Mouse (Mus musculus) liver, adult 2 months (tissue): Measurements from ENCODE around the gene Ccdc162. TPM values are rescaled to one million over a fixed set of nuclear protein-coding genes. Genes with fewer than 3 reads are reported as not detected.

ENCODE experiments used
- DNase-seq: peaks from one replicate; pipeline ENCODE4 v3.0.0-alpha.2; 2011; ENCODE audit warnings: low read depth, low spot score; ENCODE audit errors: extremely low read depth
- H3K27ac ChIP-seq: fragments of 200-500 bp; replicated peaks from 2 replicates; pipeline ENCODE4 v1.5.1; 2012; ENCODE audit warnings: low read depth, mild to moderate bottlenecking, control low read depth, inconsistent platforms, low read length; ENCODE audit not compliant: insufficient read depth
- H3K27me3 ChIP-seq: fragments of 200-500 bp; 2 replicates; pipeline ENCODE4 v1.6.1; 2012; ENCODE audit warnings: mild to moderate bottlenecking, moderate library complexity, low read length, inconsistent platforms; ENCODE audit not compliant: control insufficient read depth, insufficient read depth
- H3K36me3 ChIP-seq: fragments of 200-500 bp; 2 replicates; pipeline ENCODE4 v1.6.1; 2012; ENCODE audit warnings: low read length, inconsistent platforms; ENCODE audit not compliant: control insufficient read depth, insufficient read depth
- H3K4me1 ChIP-seq: fragments of 200-500 bp; 2 replicates; pipeline ENCODE4 v1.6.1; 2011; ENCODE audit warnings: low read length; ENCODE audit not compliant: control insufficient read depth, insufficient read depth
- H3K4me3 ChIP-seq: fragments of 200-500 bp; 2 replicates; pipeline ENCODE4 v1.5.1; 2011; ENCODE audit warnings: low read depth, mild to moderate bottlenecking, control low read depth, low read length, moderate library complexity; ENCODE audit not compliant: insufficient read depth
- H3K79me2 ChIP-seq: fragments of 200-500 bp; 2 replicates; pipeline ENCODE4 v1.6.1; 2012; ENCODE audit warnings: inconsistent platforms, mild to moderate bottlenecking, low read length, moderate library complexity; ENCODE audit not compliant: control insufficient read depth, insufficient read depth
- H3K9ac ChIP-seq: fragments of 200-500 bp; 2 replicates; pipeline ENCODE4 v1.6.1; 2012; ENCODE audit warnings: low read depth, mild to moderate bottlenecking, control low read depth, inconsistent platforms, low read length
- CTCF ChIP-seq: fragments of 200-500 bp; IDR thresholded peaks from 2 replicates; pipeline ENCODE4 v1.5.1; 2011; ENCODE audit warnings: low read depth, low read length, control low read depth
- POLR2A ChIP-seq: fragments of 200-500 bp; IDR thresholded peaks from 2 replicates; pipeline ENCODE4 v1.6.1; 2011; ENCODE audit warnings: low read length, control low read depth; ENCODE audit not compliant: insufficient read depth; ENCODE audit errors: extremely low read depth
- WGBS: fragments of 180-500 bp; shearing (Covaris S2); methylation state at CpG from one replicate; pipeline ENCODE4 v1.1.7; 2018; 5-methylcytosine and 5-hydroxymethylcytosine counted together
- polyA plus RNA-seq: library from polyadenylated mRNA; depleted of rRNA; stranded (reverse); fragments of >200 nt; gene quantifications from 2 replicates; pipeline ENCODE4 v1.2.3, GENCODE M21; 2012; rRNA removed
- total RNA-seq: library from RNA; depleted of rRNA; stranded (reverse); fragments of >200 nt; gene quantifications from 2 replicates; pipeline ENCODE4 v1.2.3, GENCODE M21; 2014; rRNA removed

Ccdc162 gene
- total and polyA plus RNA-seq, 2 experiments, result 6.0 to 10.3 TPM

DNA sequence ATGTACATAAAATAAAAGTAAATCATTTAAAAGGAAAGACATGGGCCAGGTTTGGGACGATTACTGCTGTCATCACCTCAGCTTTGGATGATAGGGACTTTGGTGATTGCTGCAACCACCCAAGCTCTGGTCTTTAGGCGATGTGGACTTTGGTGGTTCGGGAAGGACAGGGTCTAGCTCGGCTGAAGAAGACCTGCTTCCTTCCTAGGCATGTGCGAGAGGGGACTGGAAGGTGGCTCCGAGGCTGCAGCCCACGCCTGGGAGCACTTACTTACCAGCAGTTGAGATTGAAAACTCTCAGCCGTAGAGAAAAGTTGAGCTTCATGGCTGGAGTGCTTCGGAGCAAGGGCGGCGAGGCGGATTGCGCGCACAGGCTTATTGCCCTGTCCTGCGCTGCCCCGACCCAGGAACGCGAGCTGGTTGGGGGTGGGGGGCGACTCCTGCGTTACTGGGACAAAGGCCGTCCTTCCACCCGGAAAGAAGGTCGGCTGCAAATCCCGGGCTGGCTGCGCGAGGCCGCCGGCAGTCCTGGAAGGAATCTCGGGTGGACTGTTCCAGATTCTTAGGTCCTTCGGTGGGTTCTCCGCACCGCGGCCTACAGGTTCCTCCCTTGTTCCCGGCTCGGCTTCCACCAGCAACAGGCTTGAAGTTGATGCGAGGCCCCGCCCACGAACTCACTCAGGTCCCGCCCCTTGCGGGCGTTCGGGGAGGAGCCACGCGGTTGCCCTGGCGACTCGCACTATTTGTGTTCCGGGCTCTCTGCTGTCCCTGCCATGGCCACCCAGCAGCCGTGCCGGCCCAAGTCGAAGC lies 226.5 kb downstream of the Ccdc162 start, which contains the start of the genes Smpd2 and Ppil6:
Gene Smpd2 (minus strand): TSS at position 662 of the 810 bp plus-strand sequence.
Gene Ppil6 (plus strand): TSS at position 732 of the 810 bp plus-strand sequence.
- peaks cover 14% of the 10 kb centered on the region for H3K4me1 ChIP-seq
- H3K79me2 ChIP-seq, result peaks cover 3% of the 10 kb centered on the region; the same call in 1 of the 2 replicates
- H3K36me3 ChIP-seq, result peaks cover 7% of the 10 kb centered on the region
- WGBS, result under 1% methylated on average over 50 of the region's 50 CpGs
- peak within 1 kb of the TSS; percentile 87 for H3K4me3 ChIP-seq
- DNase-seq, result peak; percentile 79
- TF ChIP-seq CTCF (no peak), POLR2A (peak; percentile 81)
- H3K27ac ChIP-seq, result peak within 1 kb of the TSS; percentile 88
- H3K27me3 ChIP-seq, result no peaks in the 10 kb centered on the region
- peak within 1 kb of the TSS; percentile 83 for H3K9ac ChIP-seq

DNA sequence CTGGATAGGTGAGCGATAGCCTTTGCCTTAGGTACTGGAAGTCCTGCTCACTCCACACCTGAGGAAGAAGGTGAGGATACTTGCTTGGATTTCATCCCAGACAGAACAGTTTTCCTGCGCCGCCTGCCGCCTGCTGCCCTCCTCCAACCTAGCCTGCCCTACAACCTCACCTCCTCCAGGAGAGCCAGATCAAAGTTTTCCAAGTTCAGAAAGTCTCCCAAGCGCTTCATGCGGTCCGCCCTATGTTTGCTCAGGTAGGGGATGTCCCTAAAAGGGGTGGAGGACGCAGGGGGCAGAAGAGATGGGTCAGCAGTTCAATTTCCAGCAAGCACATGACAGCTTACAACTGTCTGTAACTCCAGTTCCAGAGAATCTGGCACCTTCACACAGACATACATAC lies 227.1 kb downstream of the Ccdc162 start:
- peak; percentile 44 for TF ChIP-seq CTCF
- no peak for TF ChIP-seq POLR2A
- H3K9ac ChIP-seq, result peak overlapping the region; percentile 33; the same call in 1 of the 2 replicates
- 8% methylated on average over 8 of the region's 8 CpGs for WGBS
- peaks cover 14% of the 10 kb centered on the region for H3K4me1 ChIP-seq
- H3K79me2 ChIP-seq, result peaks cover 3% of the 10 kb centered on the region; the same call in 1 of the 2 replicates
- H3K36me3 ChIP-seq, result peaks cover 7% of the 10 kb centered on the region
- H3K27ac ChIP-seq, result peak overlapping the region; percentile 88
- peak overlapping the region; percentile 87 for H3K4me3 ChIP-seq
- H3K27me3 ChIP-seq, result no peaks in the 10 kb centered on the region
- peak; percentile 78 for DNase-seq

DNA sequence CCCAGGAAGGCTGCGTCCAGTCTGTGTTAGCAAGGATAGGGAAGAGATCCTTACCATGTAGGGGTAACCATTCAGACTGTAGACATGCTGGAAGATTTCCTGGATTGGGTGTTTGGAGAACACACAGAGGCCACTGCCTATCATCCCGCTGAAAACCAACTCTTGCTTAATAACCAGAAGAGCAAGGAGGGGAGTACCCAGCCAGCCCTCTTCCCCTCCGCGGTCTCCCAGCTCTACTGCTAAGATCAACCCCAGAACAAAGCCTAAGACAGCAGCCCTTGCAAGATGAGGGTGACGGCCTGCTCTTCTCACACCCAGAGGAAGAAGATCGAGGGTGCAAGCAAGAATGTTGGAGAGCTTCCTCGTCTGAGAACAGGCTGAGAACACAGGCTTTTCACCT lies 227.6 kb downstream of the Ccdc162 start:
- H3K36me3 ChIP-seq, result peaks cover 7% of the 10 kb centered on the region
- 22% methylated on average over 7 of the region's 7 CpGs for WGBS
- peaks cover 3% of the 10 kb centered on the region; the same call in 1 of the 2 replicates for H3K79me2 ChIP-seq
- H3K4me3 ChIP-seq, result peak overlapping the region; percentile 87
- H3K27ac ChIP-seq, result 0 out of 2 replicates have a peak overlapping the region, but pooled peaks have one; percentile 16
- peaks cover 14% of the 10 kb centered on the region for H3K4me1 ChIP-seq
- DNase-seq, result no peak
- peak overlapping the region; percentile 33; the same call in 1 of the 2 replicates for H3K9ac ChIP-seq
- no peaks in the 10 kb centered on the region for H3K27me3 ChIP-seq
- no peak for TF ChIP-seq POLR2A
- TF ChIP-seq CTCF, result no peak

Other genes with a start within 250 kb of the Ccdc162 start
- 0.55 and 0.94 TPM in 2 replicates for gene Mical1, start 240.3 kb downstream of the Ccdc162 start, total RNA-seq
- gene Mical1, start 240.3 kb downstream of the Ccdc162 start, polyA plus RNA-seq, result 0.82 and 3.7 TPM in 2 replicates
- 29.3 and 30.8 TPM in 2 replicates for gene Smpd2, start 226.3 kb downstream of the Ccdc162 start, total RNA-seq
- 47.6 and 51.5 TPM in 2 replicates for gene Smpd2, start 226.3 kb downstream of the Ccdc162 start, polyA plus RNA-seq
- 0.94 and 1.1 TPM in 2 replicates for gene Ppil6, start 226.2 kb downstream of the Ccdc162 start, total RNA-seq
- 0.09 and 0.26 TPM in 2 replicates for gene Ppil6, start 226.2 kb downstream of the Ccdc162 start, polyA plus RNA-seq
- gene Cd164, start 197.2 kb downstream of the Ccdc162 start, total RNA-seq, result 139 and 155 TPM in 2 replicates
- 161 and 182 TPM in 2 replicates for gene Cd164, start 197.2 kb downstream of the Ccdc162 start, polyA plus RNA-seq
- gene Cep57l1, start 93.2 kb upstream of the Ccdc162 start, total RNA-seq, result 8.4 and 9.2 TPM in 2 replicates
- 0.82 and 0.83 TPM in 2 replicates for gene Cep57l1, start 93.2 kb upstream of the Ccdc162 start, polyA plus RNA-seq
- 19.9 and 24.6 TPM in 2 replicates for gene Sesn1, start 93.3 kb upstream of the Ccdc162 start, total RNA-seq
- 5.2 and 5.7 TPM in 2 replicates for gene Sesn1, start 93.3 kb upstream of the Ccdc162 start, polyA plus RNA-seq